Mouse (Mus musculus) stomach, embryonic 16.5 days (tissue): Measurements from ENCODE around the gene Zfp36l1. TPM values are rescaled to one million over a fixed set of nuclear protein-coding genes. Genes with fewer than 3 reads are reported as not detected.
"Not testable (repeated sequence)": the region's sequence is repeated elsewhere in the genome, so short reads cannot be mapped to it uniquely, and the experiment has no call there.

Experiments
- ATAC-seq: fragments of 200-750 bp; cut with Nextera tagmentation; 2 replicates; pipeline ENCODE4 v1.8.0; 2017; ENCODE audit warnings: moderate number of reproducible peaks, moderate TSS enrichment; ENCODE audit not compliant: insufficient read depth, low FRiP score
- H3K27ac ChIP-seq: fragments of 300-500 bp; sonication (generic); 2 replicates; pipeline ENCODE4 v1.5.1; 2014; ENCODE audit warnings: low read length
- H3K27me3 ChIP-seq: fragments of 300-500 bp; sonication (generic); 2 replicates; pipeline ENCODE4 v1.6.1; 2014; ENCODE audit warnings: low read length, control low read depth, mixed read lengths; ENCODE audit not compliant: control insufficient read depth, insufficient read depth
- H3K36me3 ChIP-seq: fragments of 300-500 bp; sonication (generic); 2 replicates; pipeline ENCODE4 v1.6.1; 2014; ENCODE audit warnings: low read length; ENCODE audit not compliant: control insufficient read depth, insufficient read depth
- H3K4me1 ChIP-seq: fragments of 300-500 bp; sonication (generic); 2 replicates; pipeline ENCODE4 v1.6.1; 2014; ENCODE audit warnings: low read length, control low read depth, mixed read lengths; ENCODE audit not compliant: control insufficient read depth, insufficient read depth
- H3K4me2 ChIP-seq: fragments of 300-500 bp; sonication (generic); 2 replicates; pipeline ENCODE4 v1.6.1; 2014; ENCODE audit warnings: low read depth, low read length, mixed read lengths
- H3K4me3 ChIP-seq: fragments of 300-500 bp; sonication (generic); replicated peaks from 2 replicates; pipeline ENCODE4 v1.5.1; 2014; ENCODE audit warnings: mild to moderate bottlenecking, low read length
- H3K9ac ChIP-seq: fragments of 300-500 bp; sonication (generic); 2 replicates; pipeline ENCODE4 v1.6.1; 2014; ENCODE audit warnings: low read length
- H3K9me3 ChIP-seq: fragments of 300-500 bp; sonication (generic); replicated peaks from 2 replicates; pipeline ENCODE4 v1.6.1; 2016; ENCODE audit warnings: low read length, control low read depth; ENCODE audit not compliant: control insufficient read depth
- WGBS: fragments of 180-500 bp; shearing (Covaris S2); extraction: QIAGEN DNeasy Blood & Tissue Kit; methylation state at CpG from one replicate; pipeline ENCODE4 v1.1.7; 2014; 5-methylcytosine and 5-hydroxymethylcytosine counted together
- polyA plus RNA-seq: library from polyadenylated mRNA; unstranded; fragments of >200 nt; fragmentation: Nextera tagmentation; extraction: Ambion mirVana; gene quantifications from 2 replicates; pipeline ENCODE4 v1.2.1, GENCODE M21; 2015

The Zfp36l1 gene
- polyA plus RNA-seq, 1 experiment from 2014 or later: 137 TPM

DNA sequence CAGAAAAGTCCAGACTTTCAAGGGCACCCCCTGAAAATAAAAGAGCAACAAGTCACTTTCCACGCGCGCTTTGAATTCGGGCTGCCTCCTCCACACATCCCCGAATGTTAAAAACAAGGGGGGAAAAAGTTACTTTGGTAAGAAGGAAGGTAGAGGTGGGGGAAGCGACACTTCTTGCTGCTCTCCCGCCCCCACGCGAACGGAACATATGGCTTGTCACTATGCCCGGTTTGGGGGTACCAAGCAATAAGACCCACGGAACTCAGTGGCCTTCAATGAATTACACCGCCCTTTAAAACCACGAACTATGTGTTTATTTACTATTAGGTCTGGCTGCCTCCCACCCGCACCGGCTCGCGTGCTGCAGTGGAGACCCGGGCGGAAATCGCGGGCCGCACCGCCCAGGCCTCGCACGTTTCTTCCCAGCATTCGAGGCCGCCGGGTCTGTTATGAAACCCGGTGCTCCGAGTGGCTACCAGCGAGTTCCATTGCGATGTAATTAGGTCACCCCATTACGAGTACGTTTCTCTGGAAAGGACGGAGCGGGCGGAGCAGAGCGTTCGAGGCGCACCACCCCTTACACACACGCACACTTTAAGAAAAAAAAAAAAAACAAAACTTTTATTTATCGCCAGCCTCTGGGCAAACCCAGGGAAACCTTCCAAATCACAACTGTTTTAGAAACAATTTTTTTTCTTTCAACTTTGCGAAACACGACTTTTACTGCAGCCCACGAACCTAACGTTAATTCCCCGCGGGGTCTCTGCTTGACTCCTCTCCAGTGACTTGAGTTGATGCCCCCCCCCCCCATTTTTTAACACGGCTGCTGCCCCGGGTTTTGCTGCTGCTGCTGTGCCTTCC is 1.4 kb upstream of the Zfp36l1 start:
- Histone ChIP-seq H3K27ac (peak overlapping the region; percentile 100), H3K9me3 (no peaks in the 10 kb centered on the region), H3K27me3 (no peaks in the 10 kb centered on the region), H3K36me3 (peaks cover 10% of the 10 kb centered on the region; the same call in 1 of the 2 replicates), H3K4me3 (peak overlapping the region; percentile 85), H3K9ac (peak overlapping the region; percentile 85), H3K4me2 (peak overlapping the region; percentile 90), H3K4me1 (peaks cover 20% of the 10 kb centered on the region)
- no peak; the same call in 1 of the 2 replicates for ATAC-seq
- WGBS: under 1% methylated on average over 51 of the region's 51 CpGs

DNA sequence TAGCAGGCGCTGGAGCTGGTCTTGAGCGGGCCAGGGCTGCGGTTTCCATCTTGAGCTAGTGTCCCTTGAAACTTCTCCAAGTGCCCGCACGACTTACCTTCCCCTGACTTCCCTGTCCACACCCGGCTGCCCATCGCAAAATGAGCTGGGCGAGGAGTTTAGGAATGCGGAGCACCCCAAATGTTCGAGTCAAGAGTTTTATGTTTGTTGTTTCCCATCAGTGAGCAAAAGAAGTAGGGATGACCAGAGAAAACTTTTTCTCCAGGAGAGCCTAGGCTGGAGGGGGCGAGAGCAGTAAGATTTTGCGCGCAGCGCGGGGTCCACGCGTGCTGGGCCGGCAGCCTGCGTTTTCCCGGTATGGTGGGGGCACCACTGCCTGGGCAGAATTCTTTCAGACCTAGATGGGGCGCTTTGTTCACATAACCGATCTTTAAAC is 791 bp upstream of the Zfp36l1 start:
- Histone ChIP-seq H3K27ac (peak overlapping the region; percentile 100), H3K4me2 (peak overlapping the region; percentile 90), H3K9me3 (no peaks in the 10 kb centered on the region), H3K27me3 (no peaks in the 10 kb centered on the region), H3K36me3 (peaks cover 10% of the 10 kb centered on the region; the same call in 1 of the 2 replicates), H3K9ac (peak overlapping the region; percentile 85), H3K4me3 (peak overlapping the region; percentile 85), H3K4me1 (peaks cover 18% of the 10 kb centered on the region)
- no peak for ATAC-seq
- under 1% methylated on average over 22 of the region's 22 CpGs for WGBS

- ATAC-seq: no peak
- under 1% methylated on average over 26 of the region's 26 CpGs for WGBS
- Histone ChIP-seq H3K36me3 (peaks cover 13% of the 10 kb centered on the region), H3K4me3 (peak overlapping the region; percentile 85), H3K9me3 (no peaks in the 10 kb centered on the region), H3K27ac (peak overlapping the region; percentile 96), H3K4me2 (peak overlapping the region; percentile 83), H3K27me3 (no peaks in the 10 kb centered on the region), H3K9ac (peak overlapping the region; percentile 99), H3K4me1 (peaks cover 13% of the 10 kb centered on the region; the same call in 1 of the 2 replicates)
These were observed 647 bp downstream of the Zfp36l1 start for GRCm38 (mm10) chr12:80112071-80112660.

GRCm38 (mm10) chr12:80111131-80112070 is 1.4 kb downstream of the Zfp36l1 start:
- no peaks in the 10 kb centered on the region for H3K9me3 ChIP-seq
- peaks cover 8% of the 10 kb centered on the region; the same call in 1 of the 2 replicates for H3K4me1 ChIP-seq
- WGBS: under 1% methylated on average over 29 of the region's 29 CpGs
- H3K27ac ChIP-seq: peak overlapping the region; percentile 96
- no peaks in the 10 kb centered on the region for H3K27me3 ChIP-seq
- H3K4me3 ChIP-seq: peak overlapping the region; percentile 85
- peak overlapping the region; percentile 99 for H3K9ac ChIP-seq
- peaks cover 19% of the 10 kb centered on the region for H3K36me3 ChIP-seq
- peak overlapping the region; percentile 83 for H3K4me2 ChIP-seq
- no peak for ATAC-seq

DNA sequence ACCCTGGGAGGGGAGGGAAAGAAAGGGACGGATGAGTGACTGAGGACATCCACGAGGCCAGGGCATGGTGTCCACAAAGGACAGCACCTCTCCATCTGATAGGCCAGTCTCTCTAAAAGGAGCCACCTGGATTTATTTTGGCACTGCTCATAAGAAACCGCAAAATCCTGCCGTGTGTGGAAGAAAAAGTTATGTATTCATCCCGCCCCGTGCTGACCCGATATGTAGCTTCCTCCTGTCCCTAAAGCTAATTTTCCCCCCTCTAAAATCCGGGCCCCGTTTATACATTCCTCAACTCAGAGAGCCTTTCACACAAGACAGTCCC is 2.3 kb downstream of the Zfp36l1 start:
- H3K9ac ChIP-seq: peak overlapping the region; percentile 99
- H3K4me2 ChIP-seq: peak overlapping the region; percentile 83
- no peak for ATAC-seq
- H3K27me3 ChIP-seq: no peaks in the 10 kb centered on the region
- H3K4me3 ChIP-seq: peak overlapping the region; percentile 85
- 0 out of 2 replicates have a peak, but pooled peaks cover 3% of the 10 kb centered on the region for H3K4me1 ChIP-seq
- peaks cover 19% of the 10 kb centered on the region for H3K36me3 ChIP-seq
- peak overlapping the region; percentile 96 for H3K27ac ChIP-seq
- 3% methylated on average over 9 of the region's 9 CpGs for WGBS
- no peaks in the 10 kb centered on the region for H3K9me3 ChIP-seq

GRCm38 (mm10) chr12:80109753-80110545 is 2.9 kb downstream of the Zfp36l1 start:
- WGBS: 2% methylated on average over 53 of the region's 53 CpGs
- peak overlapping the region; percentile 96 for H3K27ac ChIP-seq
- H3K9me3 ChIP-seq: no peaks in the 10 kb centered on the region
- peaks cover 19% of the 10 kb centered on the region for H3K36me3 ChIP-seq
- no peak for ATAC-seq
- peak overlapping the region; percentile 99 for H3K9ac ChIP-seq
- H3K27me3 ChIP-seq: no peaks in the 10 kb centered on the region
- peak overlapping the region; percentile 83 for H3K4me2 ChIP-seq
- H3K4me1 ChIP-seq: 0 out of 2 replicates have a peak, but pooled peaks cover 3% of the 10 kb centered on the region
- peak overlapping the region; percentile 85 for H3K4me3 ChIP-seq

- not testable (repeated sequence) for H3K4me1 ChIP-seq, H3K9me3 ChIP-seq, H3K27me3 ChIP-seq, ATAC-seq
- WGBS: 3% methylated on average over 11 of the region's 11 CpGs
- H3K9ac ChIP-seq: peak overlapping the region; percentile 99
- H3K4me2 ChIP-seq: peak overlapping the region; percentile 83
- H3K4me3 ChIP-seq: peak overlapping the region; percentile 85
- H3K27ac ChIP-seq: peak overlapping the region; percentile 96
- H3K36me3 ChIP-seq: peaks cover 19% of the 10 kb centered on the region
These were observed 3.7 kb downstream of the Zfp36l1 start for GRCm38 (mm10) chr12:80108896-80109668.
